Mouse (Mus musculus): ENCODE measurements around the gene Usp17lc.

- TF ChIP-seq CTCF (IDR thresholded peaks at IDR 0.05; ENCODE audit: borderline replicate concordance, insufficient read depth, low read depth, low read length) (no peak), POLR2A (IDR thresholded peaks at IDR 0.05; ENCODE audit: borderline replicate concordance, insufficient read depth, low read length) (no peak)
These were observed 15.9 kb upstream of the Usp17lc start for GRCm38 (mm10) chr7:103398981-103399380.

All from cerebellum, adult 2 months (tissue).